Mouse (Mus musculus) bone marrow, adult 2 months (tissue): ENCODE measurements around the gene Edc4. TPM values are rescaled to one million over a fixed set of nuclear protein-coding genes. Genes with fewer than 3 reads are reported as not detected.

ENCODE experiments used
- H3K27ac ChIP-seq: fragments of 200-500 bp; 2 replicates; pipeline ENCODE4 v1.5.1; 2012; ENCODE audit warnings: low read depth, mild to moderate bottlenecking, control low read depth, inconsistent platforms, low read length; ENCODE audit not compliant: control insufficient read depth, poor library complexity, insufficient read depth
- H3K4me1 ChIP-seq: fragments of 200-500 bp; 2 replicates; pipeline ENCODE4 v1.6.1; 2011; ENCODE audit warnings: low read length; ENCODE audit not compliant: control insufficient read depth, insufficient read depth
- H3K4me3 ChIP-seq: fragments of 200-500 bp; replicated peaks from 2 replicates; pipeline ENCODE3; 2011; ENCODE audit warnings: mild to moderate bottlenecking, low read depth, low read length, control low read depth; ENCODE audit not compliant: control insufficient read depth
- CTCF ChIP-seq: fragments of 200-500 bp; IDR thresholded peaks from 2 replicates; pipeline ENCODE4 v1.5.1; 2011; ENCODE audit warnings: low read length, control low read depth; ENCODE audit not compliant: control insufficient read depth, insufficient read depth
- POLR2A ChIP-seq: fragments of 200-500 bp; IDR thresholded peaks from 2 replicates; pipeline ENCODE4 v1.6.1; 2011; ENCODE audit warnings: low read depth, mild to moderate bottlenecking, control low read depth, low read length, borderline replicate concordance; ENCODE audit not compliant: control insufficient read depth
- WGBS: fragments of 180-500 bp; shearing (Covaris S2); methylation state at CpG from one replicate; pipeline ENCODE4 v1.1.7; 2018; 5-methylcytosine and 5-hydroxymethylcytosine counted together
- polyA plus RNA-seq: library from polyadenylated mRNA; stranded (reverse); fragments of >200 nt; gene quantifications from 2 replicates; pipeline ENCODE4 v1.2.4, GENCODE M21; 2011; ENCODE audit warnings: low replicate concordance; ENCODE audit not compliant: missing spikeins, insufficient read depth, insufficient read length

Edc4 gene
- polyA plus RNA-seq, 1 experiment: 44.1 TPM

DNA sequence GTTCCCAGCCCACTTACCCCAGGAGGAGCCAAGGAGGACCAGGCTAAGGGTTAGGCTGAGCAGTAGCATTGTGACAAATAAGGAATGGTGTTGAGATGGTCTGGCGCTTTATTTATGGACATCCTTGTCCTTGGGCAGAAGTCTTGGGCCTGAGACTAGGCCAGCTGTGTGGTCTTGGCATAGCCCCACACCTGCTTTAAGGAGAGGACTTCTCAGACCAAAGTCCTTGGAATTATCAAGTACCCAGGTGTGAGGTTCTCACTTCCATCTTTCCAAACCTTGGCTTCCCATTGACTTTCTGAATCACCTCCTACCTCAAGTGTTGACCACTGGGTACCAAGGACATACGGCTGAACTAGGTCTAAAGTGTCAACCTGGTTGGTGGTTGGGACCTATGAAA lies 53.1 kb downstream of the Edc4 start, which contains the start of gene Ctrl:
Gene Ctrl (minus strand): TSS at position 101 of the 400 bp plus-strand sequence.
- Histone ChIP-seq H3K4me3 (no peak within 1 kb of the TSS), H3K4me1 (peaks cover 1% of the 10 kb centered on the region; the same call in 1 of the 2 replicates), H3K27ac (no peak within 1 kb of the TSS)
- 84% methylated on average over 2 of the region's 2 CpGs for WGBS
- TF ChIP-seq POLR2A (no peak), CTCF (no peak)

GRCm38 (mm10) chr8:105935105-105935504 lies 54.4 kb downstream of the Edc4 start:
- WGBS: 26% methylated on average over 6 of the region's 6 CpGs

GRCm38 (mm10) chr8:105935863-105936603 lies 55.4 kb downstream of the Edc4 start:
- H3K4me1 ChIP-seq: peaks cover 1% of the 10 kb centered on the region; the same call in 1 of the 2 replicates
- TF ChIP-seq CTCF: no peak
- TF ChIP-seq POLR2A: no peak

More at GRCm38 (mm10) chr8:105935105-105935504, 54.4 kb downstream of the Edc4 start:
- Histone ChIP-seq H3K4me3 (no peak overlapping the region), H3K4me1 (peaks cover 1% of the 10 kb centered on the region; the same call in 1 of the 2 replicates), H3K27ac (no peak overlapping the region)
- no peak for TF ChIP-seq CTCF
- no peak for TF ChIP-seq POLR2A

DNA sequence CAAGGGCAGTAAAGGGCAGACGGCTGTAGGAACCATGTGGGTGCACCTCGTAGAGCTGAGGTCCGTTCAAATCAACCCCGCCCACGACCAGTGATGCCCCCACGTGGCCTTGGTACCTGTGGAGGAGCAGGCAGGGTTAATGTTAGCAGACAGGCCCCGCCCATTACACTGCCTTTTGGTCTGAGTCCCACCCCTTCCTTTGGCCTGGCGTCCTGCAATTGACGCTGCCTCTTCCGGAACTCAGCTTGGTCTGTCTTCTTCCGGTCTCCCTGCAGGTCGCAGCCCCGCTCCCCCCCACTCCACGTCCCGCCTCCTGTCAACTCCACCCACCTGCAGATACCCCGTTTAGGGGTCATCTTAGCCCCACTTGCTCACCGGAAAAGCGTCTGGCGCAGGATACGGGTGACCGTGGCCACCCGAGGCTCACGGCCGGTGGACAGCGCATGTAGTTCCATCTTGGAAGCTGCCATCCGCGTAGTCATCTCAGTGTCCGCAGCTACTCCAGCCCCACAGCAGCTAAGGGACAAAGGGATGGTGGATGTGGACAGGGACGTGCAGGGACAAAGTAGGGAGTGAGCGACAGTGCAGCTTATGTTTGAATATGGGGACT lies 56.3 kb downstream of the Edc4 start:
- TF ChIP-seq CTCF: no peak
- TF ChIP-seq POLR2A: peak; percentile 78
- Histone ChIP-seq H3K4me3 (peak overlapping the region; percentile 98), H3K4me1 (peaks cover 1% of the 10 kb centered on the region; the same call in 1 of the 2 replicates), H3K27ac (peak overlapping the region; percentile 65)
- WGBS: under 1% methylated on average over 30 of the region's 30 CpGs

More at GRCm38 (mm10) chr8:105935863-105936603, 55.4 kb downstream of the Edc4 start:
- Histone ChIP-seq H3K27ac (no peak overlapping the region), H3K4me3 (no peak overlapping the region)
- 60% methylated on average over 7 of the region's 7 CpGs for WGBS

GRCm38 (mm10) chr8:105937496-105938305 lies 57.0 kb downstream of the Edc4 start:
- TF ChIP-seq CTCF: no peak
- no peak for TF ChIP-seq POLR2A
- peaks cover 1% of the 10 kb centered on the region; the same call in 1 of the 2 replicates for H3K4me1 ChIP-seq
- under 1% methylated on average over 33 of the region's 33 CpGs for WGBS
- H3K4me3 ChIP-seq: peak overlapping the region; percentile 98
- H3K27ac ChIP-seq: peak overlapping the region; percentile 65

- Histone ChIP-seq H3K4me1 (peaks cover 1% of the 10 kb centered on the region; the same call in 1 of the 2 replicates), H3K27ac (peak within 1 kb of the TSS; percentile 65), H3K4me3 (peak within 1 kb of the TSS; percentile 98)
- TF ChIP-seq POLR2A (no peak), CTCF (no peak)
- 1% methylated on average over 4 of the region's 4 CpGs for WGBS
Observed at GRCm38 (mm10) chr8:105938306-105938669, 57.6 kb downstream of the Edc4 start, which contains the start of gene Psmb10. TSS of gene Psmb10 (minus strand) at chr8:105938444.

GRCm38 (mm10) chr8:105942026-105942425 lies 61.3 kb downstream of the Edc4 start:
- H3K4me1 ChIP-seq: no peaks in the 10 kb centered on the region
- WGBS: 88% methylated on average over 11 of the region's 11 CpGs
- TF ChIP-seq POLR2A (no peak), CTCF (no peak)
- no peak overlapping the region for H3K27ac ChIP-seq
- H3K4me3 ChIP-seq: no peak overlapping the region
